Mouse (Mus musculus) neural tube, embryonic 14.5 days (tissue): Measurements from ENCODE around the gene Sipa1l3. TPM values are rescaled to one million over a fixed set of nuclear protein-coding genes. Genes with fewer than 3 reads are reported as not detected.

Experiments
- ATAC-seq: fragments of 200-750 bp; cut with Nextera tagmentation; 2 replicates; pipeline ENCODE4 v1.8.0; 2017; ENCODE audit warnings: low read depth, mild to moderate bottlenecking, moderate TSS enrichment, moderate library complexity
- H3K27ac ChIP-seq: fragments of 300-500 bp; sonication (generic); 2 replicates; pipeline ENCODE4 v1.5.1; 2014; ENCODE audit warnings: low read depth, mild to moderate bottlenecking, control low read depth, low read length, moderate library complexity, mixed read lengths
- H3K27me3 ChIP-seq: fragments of 300-500 bp; sonication (generic); 2 replicates; pipeline ENCODE4 v1.6.1; 2014; ENCODE audit warnings: low read length; ENCODE audit not compliant: control insufficient read depth, insufficient read depth
- H3K36me3 ChIP-seq: fragments of 300-500 bp; sonication (generic); 2 replicates; pipeline ENCODE4 v1.6.1; 2014; ENCODE audit warnings: low read length, mixed read lengths; ENCODE audit not compliant: control insufficient read depth, insufficient read depth
- H3K4me1 ChIP-seq: fragments of 300-500 bp; sonication (generic); 2 replicates; pipeline ENCODE4 v1.6.1; 2014; ENCODE audit warnings: low read length; ENCODE audit not compliant: control insufficient read depth, insufficient read depth
- H3K4me2 ChIP-seq: fragments of 300-500 bp; sonication (generic); 2 replicates; pipeline ENCODE4 v1.6.1; 2014; ENCODE audit warnings: mild to moderate bottlenecking, low read depth, low read length, control low read depth
- H3K4me3 ChIP-seq: fragments of 300-500 bp; sonication (generic); 2 replicates; pipeline ENCODE4 v1.5.1; 2014; ENCODE audit warnings: low read depth, low read length, control low read depth, mixed read lengths
- H3K9ac ChIP-seq: fragments of 300-500 bp; sonication (generic); replicated peaks from 2 replicates; pipeline ENCODE4 v1.6.1; 2014; ENCODE audit warnings: low read depth, mild to moderate bottlenecking, control low read depth, low read length, mixed read lengths
- H3K9me3 ChIP-seq: fragments of 300-500 bp; sonication (generic); 2 replicates; pipeline ENCODE4 v1.6.1; 2016; ENCODE audit warnings: low read length; ENCODE audit not compliant: control insufficient read depth
- WGBS: fragments of 180-500 bp; shearing (Covaris S2); extraction: QIAGEN DNeasy Blood & Tissue Kit; methylation state at CpG from one replicate; pipeline ENCODE4 v1.1.7; 2014; 5-methylcytosine and 5-hydroxymethylcytosine counted together
- polyA plus RNA-seq: library from polyadenylated mRNA; unstranded; fragments of >200 nt; fragmentation: Nextera tagmentation; extraction: Ambion mirVana; gene quantifications from 2 replicates; pipeline ENCODE4 v1.2.1, GENCODE M21; 2014

Sipa1l3 gene
- polyA plus RNA-seq, 1 experiment from 2014 or later: 22.1 TPM

DNA sequence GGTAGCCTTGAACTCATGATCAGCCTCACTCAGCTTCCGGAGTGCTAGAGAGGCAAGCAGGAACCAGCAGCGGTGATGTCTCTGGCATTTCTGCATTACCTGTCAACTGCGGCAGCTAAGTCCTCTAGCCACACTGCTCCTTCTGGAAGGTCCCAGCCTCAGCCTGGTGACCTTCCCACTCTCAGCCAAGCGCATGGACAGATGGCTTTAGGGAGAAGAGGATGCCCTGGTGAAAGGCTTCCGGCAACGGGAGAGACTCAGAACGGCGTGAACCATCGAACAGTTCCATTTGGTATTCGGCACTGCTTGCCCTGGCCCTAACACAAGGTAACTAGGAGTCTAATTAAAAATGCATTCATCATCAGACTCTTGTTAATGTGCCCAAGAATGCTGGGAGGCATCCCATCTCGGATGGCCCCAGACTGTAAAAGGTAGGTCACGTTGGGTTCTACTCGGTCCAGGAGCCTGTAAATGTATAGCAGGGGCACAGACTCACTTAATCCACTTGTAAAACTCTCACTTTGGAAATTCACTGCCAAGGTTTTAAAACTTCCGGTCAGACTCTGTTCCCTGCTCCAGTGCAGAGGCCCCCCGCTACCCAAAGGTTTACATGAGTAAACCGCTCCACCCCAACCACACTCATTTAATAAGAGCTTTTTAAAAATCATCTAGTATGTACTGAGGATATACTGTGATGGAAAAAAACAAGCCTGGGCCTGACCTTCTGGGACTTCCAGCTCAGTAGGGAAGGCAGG, 37.7 kb downstream of the Sipa1l3 start:
- H3K4me3 ChIP-seq: no peak overlapping the region
- no peaks in the 10 kb centered on the region for H3K9me3 ChIP-seq
- no peaks in the 10 kb centered on the region for H3K36me3 ChIP-seq
- WGBS: 82% methylated on average over 16 of the region's 16 CpGs
- H3K4me1 ChIP-seq: peaks cover 14% of the 10 kb centered on the region
- no peak overlapping the region for H3K27ac ChIP-seq
- no peak overlapping the region for H3K4me2 ChIP-seq
- no peak overlapping the region for H3K9ac ChIP-seq
- no peak for ATAC-seq
- no peaks in the 10 kb centered on the region for H3K27me3 ChIP-seq

DNA sequence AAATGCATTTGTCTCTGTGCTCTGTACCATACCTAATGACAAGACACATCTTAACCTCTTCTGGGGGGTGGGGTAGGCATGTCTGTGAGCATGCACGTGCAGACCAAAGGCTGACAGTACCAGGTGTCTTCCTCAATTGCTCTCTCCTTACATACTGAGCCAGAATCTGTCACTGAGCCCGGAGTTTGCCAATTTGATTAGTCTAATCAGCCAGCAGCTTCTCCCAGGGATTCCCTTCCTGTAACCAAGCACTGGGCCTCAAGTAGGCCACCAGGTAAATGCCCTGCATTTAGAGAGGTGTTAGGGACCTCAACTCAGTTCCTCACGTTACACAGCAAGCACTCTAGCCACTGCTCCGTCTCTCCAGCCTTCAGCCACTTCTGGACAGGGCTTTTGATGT, 38.3 kb downstream of the Sipa1l3 start:
- no peak overlapping the region for H3K4me3 ChIP-seq
- H3K4me2 ChIP-seq: no peak overlapping the region
- H3K36me3 ChIP-seq: no peaks in the 10 kb centered on the region
- H3K9ac ChIP-seq: no peak overlapping the region
- H3K27ac ChIP-seq: no peak overlapping the region
- peaks cover 14% of the 10 kb centered on the region for H3K4me1 ChIP-seq
- H3K9me3 ChIP-seq: no peaks in the 10 kb centered on the region
- H3K27me3 ChIP-seq: no peaks in the 10 kb centered on the region
- ATAC-seq: no peak
- 88% methylated on average over 4 of the region's 4 CpGs for WGBS

DNA sequence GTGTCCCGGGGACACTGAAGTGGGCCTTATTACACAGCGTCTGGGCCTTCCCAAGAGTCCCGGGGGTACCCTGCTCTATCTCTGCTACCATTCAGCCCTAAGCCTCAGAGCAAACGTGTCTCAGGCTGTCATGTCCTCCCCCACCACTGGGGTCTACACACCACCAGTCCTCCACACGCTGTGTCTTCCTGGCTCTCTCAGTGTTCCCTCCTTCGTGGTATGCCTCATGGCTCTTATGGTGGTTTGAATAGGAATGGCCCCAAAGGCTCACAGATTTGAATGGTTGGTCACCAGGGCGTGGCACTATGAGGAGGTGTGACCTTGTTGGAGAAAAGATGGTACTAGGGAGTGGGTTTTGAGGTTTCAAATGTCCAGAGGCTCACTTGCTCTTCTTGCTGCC, 43.4 kb downstream of the Sipa1l3 start:
- Histone ChIP-seq H3K27me3 (no peaks in the 10 kb centered on the region), H3K9ac (no peak overlapping the region), H3K4me1 (peaks cover 5% of the 10 kb centered on the region; the same call in 1 of the 2 replicates), H3K27ac (no peak overlapping the region), H3K9me3 (no peaks in the 10 kb centered on the region), H3K36me3 (no peaks in the 10 kb centered on the region), H3K4me2 (no peak overlapping the region), H3K4me3 (no peak overlapping the region)
- ATAC-seq: no peak
- 93% methylated on average over 7 of the region's 7 CpGs for WGBS

DNA sequence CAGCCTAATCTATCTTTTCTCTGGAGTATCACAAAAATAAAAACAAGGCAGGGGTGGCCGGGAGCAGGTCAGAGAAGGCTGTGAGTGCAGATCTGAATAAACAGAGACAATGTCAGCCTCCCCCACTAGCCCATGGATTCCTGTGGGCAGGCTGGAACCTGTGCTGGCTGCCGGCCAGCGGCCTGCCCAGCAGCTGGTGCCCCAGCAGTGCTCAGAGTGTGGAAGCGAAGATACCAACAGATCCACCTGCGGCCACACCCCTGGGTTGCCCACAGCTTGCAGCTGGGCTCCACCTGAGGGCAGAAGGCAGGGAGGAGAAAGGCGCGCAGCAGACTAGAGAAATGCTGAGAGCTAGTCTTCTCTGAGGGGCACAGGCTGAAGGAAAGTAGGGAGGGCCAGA, 47.1 kb downstream of the Sipa1l3 start:
- Histone ChIP-seq H3K36me3 (no peaks in the 10 kb centered on the region), H3K4me3 (no peak overlapping the region), H3K4me1 (peaks cover 5% of the 10 kb centered on the region; the same call in 1 of the 2 replicates), H3K9me3 (no peaks in the 10 kb centered on the region), H3K9ac (no peak overlapping the region), H3K27ac (no peak overlapping the region), H3K27me3 (no peaks in the 10 kb centered on the region), H3K4me2 (no peak overlapping the region)
- ATAC-seq: 0 out of 2 replicates have a peak, but pooled peaks have one; percentile 28
- WGBS: 68% methylated on average over 7 of the region's 7 CpGs

DNA sequence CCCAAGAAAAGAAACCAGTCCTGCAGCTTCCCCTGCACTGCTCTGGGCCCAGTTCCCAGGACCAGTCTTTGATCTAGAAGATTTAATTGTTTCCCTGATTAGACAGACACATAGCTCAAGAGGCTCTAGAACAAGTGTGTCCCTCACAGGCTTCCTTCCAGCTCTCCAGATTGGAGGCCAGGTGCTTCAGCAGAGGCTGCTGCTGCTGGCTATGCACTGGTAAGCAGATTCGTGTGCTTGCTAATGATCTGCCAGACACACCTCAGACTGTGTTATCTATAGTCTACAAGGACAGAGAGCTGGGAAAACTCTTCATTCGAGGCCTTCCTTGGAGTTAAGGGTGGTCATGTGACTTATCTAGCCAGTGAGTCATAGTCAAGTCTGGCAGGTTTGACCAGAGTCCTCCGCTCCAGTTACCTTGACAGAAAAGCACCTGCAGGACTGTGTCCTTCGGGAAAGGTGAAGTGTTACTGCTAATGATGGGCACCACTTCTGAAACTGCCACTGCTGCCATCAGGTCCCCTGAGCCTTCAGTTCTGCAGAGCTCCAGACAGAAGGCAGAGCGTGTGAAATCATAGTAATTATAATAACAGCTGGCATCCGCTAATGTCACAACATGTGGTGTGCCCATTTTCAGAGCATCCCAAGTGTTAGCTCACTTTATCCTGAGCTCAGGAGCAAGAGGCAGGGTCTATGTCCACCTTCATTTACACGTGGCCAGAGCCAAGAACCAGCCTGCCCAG, 48.7 kb downstream of the Sipa1l3 start:
- ATAC-seq: no peak
- Histone ChIP-seq H3K4me3 (no peak overlapping the region), H3K9me3 (no peaks in the 10 kb centered on the region), H3K9ac (no peak overlapping the region), H3K4me2 (no peak overlapping the region), H3K27me3 (no peaks in the 10 kb centered on the region), H3K27ac (no peak overlapping the region), H3K36me3 (no peaks in the 10 kb centered on the region), H3K4me1 (peaks cover 5% of the 10 kb centered on the region; the same call in 1 of the 2 replicates)
- 64% methylated on average over 7 of the region's 7 CpGs for WGBS

DNA sequence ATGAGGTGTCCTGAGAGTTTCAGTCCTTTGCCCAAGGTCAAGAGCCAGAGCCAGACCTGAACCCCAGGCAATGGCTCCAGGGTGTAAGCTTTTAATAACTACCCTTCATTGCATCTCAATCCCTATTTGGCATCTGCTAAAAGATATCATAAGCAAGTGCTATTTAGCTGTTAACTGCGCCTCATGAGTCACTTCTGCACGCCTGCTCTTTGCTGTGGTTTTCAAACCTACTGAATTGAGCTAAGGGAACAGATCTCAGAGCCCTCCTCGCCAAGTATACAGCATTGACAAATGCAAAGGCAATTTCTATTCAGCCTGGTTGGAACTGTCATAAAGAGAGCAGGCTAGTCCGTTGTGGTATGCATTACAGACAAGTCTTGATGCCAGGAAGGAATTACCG, 49.8 kb downstream of the Sipa1l3 start:
- no peak overlapping the region for H3K4me2 ChIP-seq
- ATAC-seq: no peak
- no peak overlapping the region for H3K9ac ChIP-seq

DNA sequence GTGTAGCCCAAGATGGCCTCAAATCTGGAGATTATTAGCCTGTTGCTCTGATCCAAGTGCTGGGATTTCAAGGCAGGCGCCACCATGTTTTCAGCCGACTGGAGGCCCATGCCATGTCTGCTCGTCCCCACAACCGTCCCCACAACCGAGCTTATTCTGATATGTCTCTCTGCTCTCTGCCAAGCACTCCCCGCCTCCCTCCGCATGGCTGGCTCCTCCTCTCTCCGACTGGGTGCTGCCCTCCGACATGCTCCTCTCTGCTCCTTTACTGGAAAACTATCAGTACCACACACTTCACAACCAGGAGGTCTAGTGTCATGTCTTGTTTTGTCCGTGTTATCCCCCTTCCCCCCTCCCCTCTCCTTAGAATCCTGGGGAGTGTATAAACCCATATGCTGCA, 51.9 kb downstream of the Sipa1l3 start:
- Histone ChIP-seq H3K4me2 (no peak overlapping the region), H3K9ac (no peak overlapping the region), H3K4me1 (no peaks in the 10 kb centered on the region; the same call in 1 of the 2 replicates), H3K36me3 (no peaks in the 10 kb centered on the region), H3K27ac (no peak overlapping the region), H3K9me3 (no peaks in the 10 kb centered on the region), H3K4me3 (no peak overlapping the region), H3K27me3 (no peaks in the 10 kb centered on the region)
- 73% methylated on average over 10 of the region's 10 CpGs for WGBS
- ATAC-seq: no peak

More for the DNA sequence above, 49.8 kb downstream of the Sipa1l3 start:
- no peak overlapping the region for H3K4me3 ChIP-seq
- no peaks in the 10 kb centered on the region for H3K36me3 ChIP-seq
- H3K4me1 ChIP-seq: peaks cover 5% of the 10 kb centered on the region; the same call in 1 of the 2 replicates
- no peaks in the 10 kb centered on the region for H3K9me3 ChIP-seq
- no peaks in the 10 kb centered on the region for H3K27me3 ChIP-seq
- WGBS: 91% methylated on average over 5 of the region's 5 CpGs
- no peak overlapping the region for H3K27ac ChIP-seq

DNA sequence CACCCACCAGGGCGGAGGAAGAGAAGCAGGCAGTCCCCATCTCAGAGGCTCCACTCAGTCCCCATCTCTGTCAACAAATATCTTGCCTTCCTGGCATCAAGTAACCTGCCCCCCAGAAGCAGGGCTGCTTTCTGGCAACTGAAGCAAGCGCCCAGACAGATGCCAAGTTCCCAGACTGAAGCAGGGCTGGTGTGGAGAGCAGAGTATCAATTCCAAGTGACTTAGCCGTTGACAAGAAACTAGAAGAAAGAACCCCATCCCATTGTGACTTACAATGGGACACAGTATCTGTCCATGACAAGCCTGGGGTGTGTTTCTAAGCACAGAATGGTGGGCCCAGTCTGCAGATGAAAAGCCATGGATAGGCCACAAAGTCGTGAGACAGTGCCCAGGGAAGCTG, 52.7 kb downstream of the Sipa1l3 start:
- no peak overlapping the region for H3K9ac ChIP-seq
- ATAC-seq: no peak

DNA sequence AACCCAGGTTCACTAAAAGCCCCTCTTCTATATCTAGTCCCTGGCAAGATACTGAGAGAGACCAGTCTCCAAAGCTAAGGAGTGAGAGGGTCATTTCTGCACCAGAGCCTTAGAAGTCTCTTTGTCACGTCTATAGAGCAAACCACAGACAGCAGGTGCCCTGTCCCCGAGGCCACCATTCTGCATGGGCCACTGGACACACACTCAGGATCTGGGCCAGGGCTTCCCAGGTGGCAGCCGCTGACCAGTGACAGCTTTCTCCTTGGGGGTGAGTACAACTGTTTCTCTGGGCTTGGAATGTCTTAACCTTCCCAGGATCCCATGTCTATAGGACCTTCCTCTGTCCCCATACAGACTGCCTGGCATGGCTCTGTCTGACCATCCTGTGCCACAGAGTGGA, 55.6 kb downstream of the Sipa1l3 start:
- H3K27me3 ChIP-seq: no peaks in the 10 kb centered on the region

More for the DNA sequence above, 52.7 kb downstream of the Sipa1l3 start:
- H3K27ac ChIP-seq: no peak overlapping the region; the same call in 1 of the 2 replicates
- no peaks in the 10 kb centered on the region for H3K27me3 ChIP-seq
- no peak overlapping the region for H3K4me3 ChIP-seq
- H3K4me2 ChIP-seq: no peak overlapping the region
- no peaks in the 10 kb centered on the region; the same call in 1 of the 2 replicates for H3K4me1 ChIP-seq
- H3K36me3 ChIP-seq: no peaks in the 10 kb centered on the region
- no peaks in the 10 kb centered on the region for H3K9me3 ChIP-seq
- WGBS: 73% methylated on average over 4 of the region's 4 CpGs

More for the DNA sequence above, 55.6 kb downstream of the Sipa1l3 start:
- no peak overlapping the region for H3K4me2 ChIP-seq
- 86% methylated on average over 3 of the region's 3 CpGs for WGBS
- no peaks in the 10 kb centered on the region for H3K4me1 ChIP-seq
- ATAC-seq: no peak
- no peak overlapping the region for H3K4me3 ChIP-seq
- no peaks in the 10 kb centered on the region for H3K36me3 ChIP-seq
- no peak overlapping the region for H3K27ac ChIP-seq
- H3K9me3 ChIP-seq: no peaks in the 10 kb centered on the region
- H3K9ac ChIP-seq: no peak overlapping the region
